8 mouse cellular contexts compared by ENCODE assay signal in genomic region chr2:44926683-44927481, GRCm38 (mm10). TPM values are rescaled to one million over a fixed set of nuclear protein-coding genes. Genes with fewer than 3 reads are reported as not detected.
DNase-seq lines count a peak whose midpoint lies in the region; ATAC-seq and TF ChIP-seq lines count a peak whose summit lies in the region.

No protein-coding gene starts in this region.

- peak overlapping the region; percentile 88 for H3K4me3 ChIP-seq in hindbrain, embryonic 10.5 days
- peak overlapping the region; percentile 93 for H3K4me3 ChIP-seq in lung, embryonic 16.5 days (ENCODE audit: low read length)
- peak overlapping the region; percentile 85 for H3K4me3 ChIP-seq in thymus, adult 2 months (ENCODE audit: control insufficient read depth, insufficient read depth, low read length)

- no peaks in the 10 kb centered on the region for H3K36me3 ChIP-seq in hindbrain, embryonic 10.5 days
- no peaks in the 10 kb centered on the region for H3K36me3 ChIP-seq in lung, embryonic 16.5 days (ENCODE audit: control insufficient read depth, insufficient read depth, low read length)
- no peaks in the 10 kb centered on the region for H3K36me3 ChIP-seq in thymus, adult 2 months (ENCODE audit: control insufficient read depth, insufficient read depth, low read length)

- peak; percentile 79; the same call in 1 of the 2 replicates for TF ChIP-seq POLR2A in thymus, adult 2 months (IDR thresholded peaks at IDR 0.05; ENCODE audit: control insufficient read depth, extremely low read depth, insufficient read depth, low read length, poor library complexity)

- H3K4me1 ChIP-seq in hindbrain, embryonic 10.5 days (replicated peaks) = peaks cover 20% of the 10 kb centered on the region
- H3K4me1 ChIP-seq in lung, embryonic 16.5 days (replicated peaks; ENCODE audit: control insufficient read depth, insufficient read depth, low read length) = peaks cover 2% of the 10 kb centered on the region; the same call in 1 of the 2 replicates
- H3K4me1 ChIP-seq in thymus, adult 2 months (replicated peaks; ENCODE audit: control insufficient read depth, insufficient read depth, low read length) = 0 out of 2 replicates have a peak, but pooled peaks cover 2% of the 10 kb centered on the region

- no peaks in the 10 kb centered on the region for H3K27me3 ChIP-seq in hindbrain, embryonic 10.5 days (ENCODE audit: insufficient read depth, poor library complexity, severe bottlenecking)
- no peaks in the 10 kb centered on the region for H3K27me3 ChIP-seq in lung, embryonic 16.5 days (ENCODE audit: control insufficient read depth, insufficient read depth, low read depth, low read length)
- H3K27me3 ChIP-seq in thymus, adult 2 months (ENCODE audit: control insufficient read depth, insufficient read depth, low read length) = no peaks in the 10 kb centered on the region

- peak overlapping the region; percentile 96 for H3K27ac ChIP-seq in hindbrain, embryonic 10.5 days
- peak overlapping the region; percentile 98 for H3K27ac ChIP-seq in lung, embryonic 16.5 days (ENCODE audit: low read length)
- peak overlapping the region; percentile 66 for H3K27ac ChIP-seq in thymus, adult 2 months (ENCODE audit: control insufficient read depth, insufficient read depth, low read length)

- under 1% methylated on average over 87 of the region's 95 CpGs for WGBS in hindbrain, embryonic 10.5 days
- under 1% methylated on average over 40 of the region's 95 CpGs for WGBS in lung, embryonic 16.5 days
- 1% methylated on average over 70 of the region's 95 CpGs for WGBS in thymus, adult 2 months

- peak; percentile 98 for DNase-seq in Muller cell, postnatal 12 days (ENCODE audit: inconsistent ontology term)
- peak; percentile 91 for DNase-seq in cerebellum, adult 9-10 months
- peak; percentile 94 for DNase-seq in hindbrain, embryonic 10.5 days (ENCODE audit: low spot score)
- peak; percentile 68 for DNase-seq in layer of hippocampus, adult 9-10 months (ENCODE audit: low spot score)
- DNase-seq in ovary, adult 18-20 months (ENCODE audit: low spot score) = peak; percentile 97
- peak; percentile 85 for DNase-seq in thymus, adult 2 months

- peak overlapping the region; percentile 88 for H3K4me2 ChIP-seq in lung, embryonic 16.5 days (ENCODE audit: low read depth, low read length)

- H3K9me3 ChIP-seq in hindbrain, embryonic 10.5 days = no peaks in the 10 kb centered on the region
- no peaks in the 10 kb centered on the region for H3K9me3 ChIP-seq in lung, embryonic 16.5 days (ENCODE audit: control insufficient read depth, low read length)

- ATAC-seq in frontal cortex, adult (ENCODE audit: low TSS enrichment) = peak; percentile 82
- peak; percentile 97 for ATAC-seq in lung, embryonic 16.5 days (ENCODE audit: low read depth)

- peak; percentile 28; the same call in 1 of the 2 replicates for TF ChIP-seq CTCF in thymus, adult 2 months (IDR thresholded peaks at IDR 0.05; ENCODE audit: borderline replicate concordance, control insufficient read depth, extremely low read depth, insufficient read depth, low read length, poor library complexity)

- H3K9ac ChIP-seq in lung, embryonic 16.5 days (ENCODE audit: low read length) = peak overlapping the region; percentile 95

RNA-seq across cellular contexts. Expression of gene Gtdc1, which starts 0.6 kb away (rescaled TPM):
- polyA plus RNA-seq in hindbrain, embryonic 10.5 days (2016; fragmentation: Nextera tagmentation; extraction: Ambion mirVana) = 10.1 and 13.0 TPM in 2 replicates
- 11.7 and 13.2 TPM in 2 replicates for polyA plus RNA-seq in lung, embryonic 16.5 days (2015; fragmentation: Nextera tagmentation; extraction: Ambion mirVana)
- 11.1 and 13.9 TPM in 2 replicates for polyA plus RNA-seq in thymus, adult 2 months (2012; rRNA removed)

Comparison
In these comparisons a context has a peak if more than half of its experiments do, and no peak if none do; other contexts are left out.
1. Peak in every context shown above with its lines: DNase-seq, ATAC-seq, H3K4me3 ChIP-seq and H3K27ac ChIP-seq.